Mouse (Mus musculus): Measurements from ENCODE around the gene Rai14. TPM values are rescaled to one million over a fixed set of nuclear protein-coding genes. Genes with fewer than 3 reads are reported as not detected.

Gene Rai14
- polyA plus RNA-seq, 1 experiment = 1.3 TPM

DNA sequence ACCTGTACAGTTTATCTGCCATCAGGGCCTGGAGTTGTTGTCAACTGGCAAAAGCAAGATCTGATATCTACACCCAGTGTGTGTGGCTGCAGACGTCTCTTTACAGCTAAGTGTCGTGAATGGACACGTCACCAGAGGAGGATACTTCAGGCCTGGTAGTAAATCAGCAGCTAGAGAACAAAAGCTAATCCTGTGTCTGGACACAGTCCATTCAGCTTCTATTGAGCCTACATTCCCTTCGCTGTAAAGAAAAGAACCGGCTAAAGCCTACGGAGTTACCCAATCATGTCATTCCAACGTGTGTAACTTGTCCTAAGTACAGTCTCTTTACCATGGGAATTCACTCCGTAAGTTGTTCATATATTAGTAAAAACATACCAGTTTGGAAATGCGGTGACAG, 103.4 kb downstream of the Rai14 start:
- TF ChIP-seq CTCF (IDR thresholded peaks at IDR 0.05; ENCODE audit: borderline replicate concordance, control insufficient read depth, extremely low read depth, insufficient read depth, low read length, poor library complexity) (no peak), POLR2A (IDR thresholded peaks at IDR 0.05; ENCODE audit: control insufficient read depth, extremely low read depth, insufficient read depth, low read length, poor library complexity) (no peak)
- H3K27ac ChIP-seq (ENCODE audit: control insufficient read depth, insufficient read depth, low read length) = no peak overlapping the region
- H3K4me1 ChIP-seq (replicated peaks; ENCODE audit: control insufficient read depth, insufficient read depth, low read length) = no peaks in the 10 kb centered on the region
- 96% methylated on average over 9 of the region's 9 CpGs for WGBS
- no peaks in the 10 kb centered on the region for H3K27me3 ChIP-seq (ENCODE audit: control insufficient read depth, insufficient read depth, low read length)
- DNase-seq = no peak
- no peaks in the 10 kb centered on the region for H3K36me3 ChIP-seq (ENCODE audit: control insufficient read depth, insufficient read depth, low read length)
- no peak overlapping the region for H3K4me3 ChIP-seq (ENCODE audit: control insufficient read depth, insufficient read depth, low read length)

DNA sequence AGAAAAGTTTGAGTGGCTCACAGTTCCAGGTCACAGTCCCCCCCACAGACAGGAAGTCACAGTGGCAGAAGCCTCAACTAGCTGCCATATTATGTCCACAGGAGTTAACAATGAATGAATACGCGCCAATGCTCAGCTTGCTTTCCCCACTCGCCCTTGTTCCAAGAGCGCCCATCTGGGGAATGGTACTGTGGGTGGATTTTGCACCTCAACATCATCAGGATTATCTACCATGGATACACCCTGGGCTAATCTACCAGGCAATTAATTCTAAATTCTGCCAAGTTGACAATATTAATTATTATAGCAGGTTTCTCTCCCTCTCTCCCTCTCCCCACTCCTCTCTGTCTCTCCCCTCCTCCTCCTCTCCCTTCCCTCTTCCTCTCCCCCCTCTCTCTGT, 105.3 kb downstream of the Rai14 start:
- no peak overlapping the region for H3K27ac ChIP-seq (ENCODE audit: control insufficient read depth, insufficient read depth, low read length)
- WGBS = 95% methylated on average over 4 of the region's 4 CpGs
- H3K36me3 ChIP-seq (ENCODE audit: control insufficient read depth, insufficient read depth, low read length) = no peaks in the 10 kb centered on the region
- no peak overlapping the region for H3K4me3 ChIP-seq (ENCODE audit: control insufficient read depth, insufficient read depth, low read length)
- DNase-seq = no peak
- TF ChIP-seq POLR2A (IDR thresholded peaks at IDR 0.05; ENCODE audit: control insufficient read depth, extremely low read depth, insufficient read depth, low read length, poor library complexity) = no peak
- TF ChIP-seq CTCF (IDR thresholded peaks at IDR 0.05; ENCODE audit: borderline replicate concordance, control insufficient read depth, extremely low read depth, insufficient read depth, low read length, poor library complexity) = no peak
- H3K4me1 ChIP-seq (replicated peaks; ENCODE audit: control insufficient read depth, insufficient read depth, low read length) = no peaks in the 10 kb centered on the region
- H3K27me3 ChIP-seq (ENCODE audit: control insufficient read depth, insufficient read depth, low read length) = no peaks in the 10 kb centered on the region

DNA sequence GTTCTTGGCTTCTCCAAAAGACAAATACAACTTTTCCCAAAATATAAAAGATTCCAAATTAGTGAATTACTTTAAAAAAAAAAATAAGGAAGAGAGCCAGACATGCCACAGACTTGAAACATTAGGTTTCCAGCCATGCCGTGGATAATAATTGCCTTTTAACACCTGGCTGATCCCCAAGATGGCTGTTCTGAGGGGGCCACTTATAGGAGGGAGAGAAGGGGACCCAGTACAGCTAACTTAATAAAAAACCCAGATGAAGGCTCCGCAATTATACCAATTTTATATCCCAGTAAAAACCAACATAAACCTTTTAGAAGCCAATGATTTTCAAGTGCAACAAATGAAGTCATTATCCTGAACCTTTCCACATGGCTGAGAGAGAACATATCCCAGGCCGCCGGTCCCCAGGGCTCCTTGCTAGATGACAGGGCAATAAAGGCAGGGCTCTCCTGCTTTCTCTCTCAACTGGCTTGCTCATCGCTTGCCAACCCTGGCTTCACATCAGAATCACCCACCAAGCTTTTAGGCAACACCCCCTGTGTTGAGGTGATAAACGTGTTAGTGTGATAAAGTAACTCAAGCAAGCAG, 105.8 kb downstream of the Rai14 start:
- DNase-seq = no peak
- Histone ChIP-seq H3K27ac (ENCODE audit: control insufficient read depth, insufficient read depth, low read length) (no peak overlapping the region), H3K27me3 (ENCODE audit: control insufficient read depth, insufficient read depth, low read length) (no peaks in the 10 kb centered on the region), H3K36me3 (ENCODE audit: control insufficient read depth, insufficient read depth, low read length) (no peaks in the 10 kb centered on the region), H3K4me1 (replicated peaks; ENCODE audit: control insufficient read depth, insufficient read depth, low read length) (no peaks in the 10 kb centered on the region), H3K4me3 (ENCODE audit: control insufficient read depth, insufficient read depth, low read length) (no peak overlapping the region)
- WGBS = 95% methylated on average over 6 of the region's 6 CpGs
- no peak for TF ChIP-seq POLR2A (IDR thresholded peaks at IDR 0.05; ENCODE audit: control insufficient read depth, extremely low read depth, insufficient read depth, low read length, poor library complexity)
- no peak for TF ChIP-seq CTCF (IDR thresholded peaks at IDR 0.05; ENCODE audit: borderline replicate concordance, control insufficient read depth, extremely low read depth, insufficient read depth, low read length, poor library complexity)

DNA sequence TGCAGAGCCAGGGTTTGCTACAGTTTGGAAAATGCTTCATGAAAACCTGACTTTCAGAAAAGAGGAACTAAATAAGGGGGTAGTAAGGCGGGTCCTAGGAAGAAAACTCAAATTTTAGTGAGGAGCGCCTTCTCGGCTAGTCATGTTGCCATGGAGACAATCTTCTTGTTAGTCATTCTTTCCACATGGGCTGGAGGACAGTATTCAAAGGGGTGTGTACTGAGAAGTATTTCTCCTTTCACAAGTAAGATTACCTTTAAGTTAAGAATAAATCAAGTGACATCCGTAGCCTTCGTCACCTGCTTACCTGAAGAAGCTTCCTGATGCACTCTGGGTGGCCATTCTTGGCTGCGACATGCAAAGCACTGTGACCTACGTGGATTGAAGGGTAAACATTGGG, 115.0 kb downstream of the Rai14 start:
- H3K27me3 ChIP-seq (ENCODE audit: control insufficient read depth, insufficient read depth, low read length) = no peaks in the 10 kb centered on the region
- TF ChIP-seq POLR2A (IDR thresholded peaks at IDR 0.05; ENCODE audit: control insufficient read depth, extremely low read depth, insufficient read depth, low read length, poor library complexity) = no peak
- no peak for TF ChIP-seq CTCF (IDR thresholded peaks at IDR 0.05; ENCODE audit: borderline replicate concordance, control insufficient read depth, extremely low read depth, insufficient read depth, low read length, poor library complexity)

GRCm38 (mm10) chr15:10598259-10599225, 115.9 kb downstream of the Rai14 start:
- H3K27me3 ChIP-seq (ENCODE audit: control insufficient read depth, insufficient read depth, low read length) = no peaks in the 10 kb centered on the region
- no peak for TF ChIP-seq CTCF (IDR thresholded peaks at IDR 0.05; ENCODE audit: borderline replicate concordance, control insufficient read depth, extremely low read depth, insufficient read depth, low read length, poor library complexity)
- TF ChIP-seq POLR2A (IDR thresholded peaks at IDR 0.05; ENCODE audit: control insufficient read depth, extremely low read depth, insufficient read depth, low read length, poor library complexity) = no peak
- H3K4me3 ChIP-seq (ENCODE audit: control insufficient read depth, insufficient read depth, low read length) = no peak overlapping the region
- no peak for DNase-seq
- 69% methylated on average over 16 of the region's 16 CpGs for WGBS
- no peak overlapping the region for H3K27ac ChIP-seq (ENCODE audit: control insufficient read depth, insufficient read depth, low read length)
- no peaks in the 10 kb centered on the region for H3K36me3 ChIP-seq (ENCODE audit: control insufficient read depth, insufficient read depth, low read length)
- no peaks in the 10 kb centered on the region for H3K4me1 ChIP-seq (replicated peaks; ENCODE audit: control insufficient read depth, insufficient read depth, low read length)

More for the DNA sequence above, 115.0 kb downstream of the Rai14 start:
- DNase-seq = no peak
- Histone ChIP-seq H3K36me3 (ENCODE audit: control insufficient read depth, insufficient read depth, low read length) (no peaks in the 10 kb centered on the region), H3K4me3 (ENCODE audit: control insufficient read depth, insufficient read depth, low read length) (no peak overlapping the region), H3K4me1 (replicated peaks; ENCODE audit: control insufficient read depth, insufficient read depth, low read length) (no peaks in the 10 kb centered on the region), H3K27ac (ENCODE audit: control insufficient read depth, insufficient read depth, low read length) (no peak overlapping the region)
- 34% methylated on average over 7 of the region's 7 CpGs for WGBS

- no peak overlapping the region for H3K27ac ChIP-seq (ENCODE audit: control insufficient read depth, insufficient read depth, low read length)
- 97% methylated on average over 9 of the region's 9 CpGs for WGBS
- H3K36me3 ChIP-seq (ENCODE audit: control insufficient read depth, insufficient read depth, low read length) = no peaks in the 10 kb centered on the region
These were observed 117.6 kb downstream of the Rai14 start for GRCm38 (mm10) chr15:10596871-10597270.

More at GRCm38 (mm10) chr15:10596871-10597270, 117.6 kb downstream of the Rai14 start:
- Histone ChIP-seq H3K27me3 (ENCODE audit: control insufficient read depth, insufficient read depth, low read length) (no peaks in the 10 kb centered on the region), H3K4me3 (ENCODE audit: control insufficient read depth, insufficient read depth, low read length) (no peak overlapping the region), H3K4me1 (replicated peaks; ENCODE audit: control insufficient read depth, insufficient read depth, low read length) (no peaks in the 10 kb centered on the region)
- TF ChIP-seq CTCF (IDR thresholded peaks at IDR 0.05; ENCODE audit: borderline replicate concordance, control insufficient read depth, extremely low read depth, insufficient read depth, low read length, poor library complexity) (no peak), POLR2A (IDR thresholded peaks at IDR 0.05; ENCODE audit: control insufficient read depth, extremely low read depth, insufficient read depth, low read length, poor library complexity) (no peak)
- DNase-seq = no peak

Data from thymus, adult 2 months (tissue).